Mouse (Mus musculus) cortical plate, adult 2 months (tissue): ENCODE results near the gene Grb2. TPM values are rescaled to one million over a fixed set of nuclear protein-coding genes. Genes with fewer than 3 reads are reported as not detected.

Experiments
- H3K27ac ChIP-seq: fragments of 200-500 bp; 2 replicates; pipeline ENCODE4 v1.5.1; 2012; ENCODE audit warnings: low read length, control low read depth, inconsistent platforms; ENCODE audit not compliant: insufficient read depth
- H3K4me1 ChIP-seq: fragments of 200-500 bp; 2 replicates; pipeline ENCODE4 v1.6.1; 2011; ENCODE audit warnings: low read length; ENCODE audit not compliant: control insufficient read depth, insufficient read depth
- H3K4me3 ChIP-seq: fragments of 200-500 bp; 2 replicates; pipeline ENCODE4 v1.5.1; 2011; ENCODE audit warnings: mild to moderate bottlenecking, low read length, control low read depth; ENCODE audit not compliant: insufficient read depth
- CTCF ChIP-seq: fragments of 200-500 bp; IDR thresholded peaks from 2 replicates; pipeline ENCODE4 v1.5.1; 2011; ENCODE audit warnings: mild to moderate bottlenecking, control low read depth, low read length; ENCODE audit not compliant: insufficient read depth; ENCODE audit errors: extremely low read depth
- POLR2A ChIP-seq: fragments of 200-500 bp; IDR thresholded peaks from 2 replicates; pipeline ENCODE4 v1.6.1; 2011; ENCODE audit warnings: mild to moderate bottlenecking, low read length, control low read depth; ENCODE audit not compliant: insufficient read depth; ENCODE audit errors: extremely low read depth
- polyA plus RNA-seq: library from polyadenylated mRNA; depleted of rRNA; stranded (reverse); fragments of >200 nt; gene quantifications from 2 replicates; pipeline ENCODE4 v1.2.3, GENCODE M21; 2012; rRNA removed

The Grb2 gene
- polyA plus RNA-seq, 1 experiment, result 106 TPM

DNA sequence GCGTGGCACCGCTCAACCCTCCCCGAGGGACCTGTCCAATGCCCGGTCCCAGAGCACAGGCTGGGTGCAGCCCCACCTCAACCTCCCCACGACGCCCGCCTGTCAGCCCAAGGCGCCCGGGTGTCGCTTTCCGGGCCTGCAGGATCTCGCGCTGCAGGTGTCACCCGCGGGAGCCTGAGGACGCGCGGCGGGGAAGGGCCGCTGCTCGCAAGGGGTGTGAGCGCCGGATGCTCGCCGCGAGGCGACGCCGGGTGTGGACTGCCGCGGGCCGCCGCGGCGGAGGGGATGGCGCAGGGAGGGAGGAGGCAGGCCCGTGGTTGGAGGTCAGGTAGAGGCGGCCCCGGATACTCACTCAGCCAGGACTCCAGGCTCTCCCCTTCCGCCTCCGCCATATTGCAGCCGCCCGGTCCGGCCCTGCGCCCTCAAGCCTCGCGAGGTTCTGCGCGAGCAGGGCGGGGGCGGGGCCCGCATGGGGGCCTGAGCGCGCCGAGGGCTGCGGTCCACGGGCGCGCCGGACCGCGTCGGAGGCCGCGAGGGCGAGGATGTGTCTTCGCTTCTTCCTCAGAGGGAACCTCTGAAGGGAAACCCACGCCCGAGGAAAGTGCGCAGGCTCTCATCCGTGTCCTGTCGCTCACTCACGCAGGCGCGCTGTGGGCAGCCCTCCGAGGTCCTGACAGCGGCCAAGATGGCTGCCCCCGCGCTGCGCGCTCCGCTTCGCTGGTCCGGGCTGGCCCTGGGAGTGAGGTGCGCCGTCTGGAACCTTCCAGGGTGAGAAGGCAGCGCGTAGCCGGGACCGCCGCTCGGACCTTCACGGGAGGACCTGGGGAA, 104.7 kb downstream of the Grb2 start, which contains the start of the genes Mrps7 and Gga3:
TSS of gene Mrps7 (plus strand) at position 450 of the 828 bp plus-strand sequence.
TSS of gene Gga3 (minus strand) at position 576 of the 828 bp plus-strand sequence.
- TF ChIP-seq POLR2A, result peak; percentile 54; the same call in 1 of the 2 replicates
- no peak for TF ChIP-seq CTCF
- Histone ChIP-seq H3K4me3 (peak within 1 kb of the TSS; percentile 83), H3K27ac (peak within 1 kb of the TSS; percentile 100), H3K4me1 (peaks cover 11% of the 10 kb centered on the region)

DNA sequence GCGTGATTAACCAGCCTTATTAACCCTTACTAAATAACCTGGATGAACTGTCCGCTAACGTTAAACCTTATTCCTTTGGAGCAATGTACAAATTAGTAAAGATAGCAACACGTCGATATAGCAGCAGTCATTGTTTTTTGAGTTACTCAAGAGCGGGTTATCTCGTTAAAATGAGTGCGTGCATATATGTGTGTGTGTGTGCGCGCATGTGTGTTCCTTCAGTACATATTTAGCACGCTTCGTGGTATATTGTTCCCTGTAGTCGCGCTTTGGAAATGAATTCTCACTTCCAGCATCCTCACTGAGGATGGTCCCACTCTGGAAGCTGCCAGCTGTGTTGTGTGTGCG, 105.3 kb downstream of the Grb2 start:
- H3K4me3 ChIP-seq, result peak overlapping the region; percentile 83
- H3K4me1 ChIP-seq, result peaks cover 11% of the 10 kb centered on the region
- TF ChIP-seq CTCF (no peak), POLR2A (no peak)

DNA sequence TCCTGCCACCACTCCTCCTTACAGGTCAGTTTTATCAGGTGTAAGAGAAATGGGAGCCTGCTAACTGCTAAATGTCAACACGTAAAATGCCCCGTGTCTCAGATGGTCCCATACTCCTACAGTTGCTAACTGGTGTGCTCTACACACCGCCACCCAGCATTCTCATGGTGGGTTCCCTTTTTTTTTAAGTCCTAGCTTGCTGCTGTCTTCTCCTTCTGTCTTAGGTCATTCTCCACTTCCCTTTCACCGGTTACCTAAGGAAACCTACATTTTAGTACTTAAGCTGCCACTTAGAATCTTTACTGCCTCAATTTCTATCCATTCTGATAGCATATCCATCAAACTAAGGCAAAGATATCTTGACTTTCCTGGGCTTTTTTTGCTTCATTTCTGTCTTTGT, 107.2 kb downstream of the Grb2 start:
- H3K27ac ChIP-seq, result no peak overlapping the region
- peaks cover 11% of the 10 kb centered on the region for H3K4me1 ChIP-seq
- TF ChIP-seq POLR2A (no peak), CTCF (no peak)
- no peak overlapping the region for H3K4me3 ChIP-seq

More for the DNA sequence above, 105.3 kb downstream of the Grb2 start:
- H3K27ac ChIP-seq, result peak overlapping the region; percentile 100; the same call in 1 of the 2 replicates

GRCm38 (mm10) chr11:115600743-115601142, 107.7 kb downstream of the Grb2 start:
- Histone ChIP-seq H3K27ac (no peak overlapping the region), H3K4me3 (no peak overlapping the region), H3K4me1 (peaks cover 11% of the 10 kb centered on the region)
- TF ChIP-seq POLR2A (no peak), CTCF (no peak)

- Histone ChIP-seq H3K27ac (no peak overlapping the region), H3K4me3 (no peak overlapping the region), H3K4me1 (peaks cover 11% of the 10 kb centered on the region)
- TF ChIP-seq POLR2A, result no peak
- no peak for TF ChIP-seq CTCF
These were observed 108.7 kb downstream of the Grb2 start for GRCm38 (mm10) chr11:115599722-115600121.

DNA sequence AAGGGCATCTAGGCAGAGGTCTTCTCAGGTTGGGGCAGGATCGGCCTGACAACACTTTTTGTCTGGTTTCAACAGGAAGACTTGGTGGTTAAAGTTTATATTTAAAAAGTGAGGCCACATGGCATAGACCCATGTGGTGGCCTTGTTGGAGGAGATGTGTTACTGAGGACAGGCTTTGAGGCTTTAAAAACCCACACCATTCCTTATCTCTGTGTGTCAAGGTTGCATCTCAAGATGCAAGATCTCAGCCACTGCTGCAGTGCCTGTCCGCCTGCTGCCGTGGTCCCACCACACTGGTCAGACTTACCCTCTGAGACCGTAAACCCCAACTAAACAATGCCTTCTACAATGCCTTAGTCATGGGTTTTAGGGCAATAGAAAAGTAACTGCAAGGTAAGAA, 110.1 kb downstream of the Grb2 start:
- no peak for TF ChIP-seq CTCF
- no peak for TF ChIP-seq POLR2A
- H3K4me1 ChIP-seq, result peaks cover 11% of the 10 kb centered on the region
- no peak overlapping the region for H3K4me3 ChIP-seq
- no peak overlapping the region for H3K27ac ChIP-seq

- Histone ChIP-seq H3K4me1 (no peaks in the 10 kb centered on the region), H3K4me3 (no peak overlapping the region), H3K27ac (no peak overlapping the region)
- TF ChIP-seq CTCF (no peak), POLR2A (no peak)
These were observed 113.2 kb downstream of the Grb2 start for GRCm38 (mm10) chr11:115595209-115595608.

Other genes starting within 250 kb of the Grb2 start
- gene Slc16a5, start 246.1 kb downstream of the Grb2 start, polyA plus RNA-seq, result not detected in 2 replicates
- gene Armc7, start 232.9 kb downstream of the Grb2 start, polyA plus RNA-seq, result 8.7 and 11.7 TPM in 2 replicates
- gene Nt5c, start 216.7 kb downstream of the Grb2 start, polyA plus RNA-seq, result 85.5 and 85.8 TPM in 2 replicates
- gene Jpt1, start 194.2 kb downstream of the Grb2 start, polyA plus RNA-seq, result 206 and 211 TPM in 2 replicates
- 329 and 331 TPM in 2 replicates for gene Sumo2, start 172.3 kb downstream of the Grb2 start, polyA plus RNA-seq
- 70.6 and 70.8 TPM in 2 replicates for gene Nup85, start 144.2 kb downstream of the Grb2 start, polyA plus RNA-seq
- gene Mrps7, start 104.7 kb downstream of the Grb2 start, polyA plus RNA-seq, result 46.6 and 50.5 TPM in 2 replicates
- 55.4 and 56.5 TPM in 2 replicates for gene Gga3, start 104.5 kb downstream of the Grb2 start, polyA plus RNA-seq
- 37.2 and 39.7 TPM in 2 replicates for gene Mif4gd, start 95.6 kb downstream of the Grb2 start, polyA plus RNA-seq
- 88.3 and 91.8 TPM in 2 replicates for gene Slc25a19, start 80.3 kb downstream of the Grb2 start, polyA plus RNA-seq
- gene Tmem94, start 56.8 kb upstream of the Grb2 start, polyA plus RNA-seq, result 44.8 and 45.7 TPM in 2 replicates
- 22.1 and 24.1 TPM in 2 replicates for gene Caskin2, start 105.0 kb upstream of the Grb2 start, polyA plus RNA-seq
- gene Tsen54, start 106.1 kb upstream of the Grb2 start, polyA plus RNA-seq, result 15.3 and 15.8 TPM in 2 replicates
- gene Llgl2, start 115.5 kb upstream of the Grb2 start, polyA plus RNA-seq, result 3.1 and 3.2 TPM in 2 replicates
- 1.1 TPM in 2 replicates for gene Myo15b, start 149.8 kb upstream of the Grb2 start, polyA plus RNA-seq
- 0.57 and 0.58 TPM in 2 replicates for gene Smim5, start 191.4 kb upstream of the Grb2 start, polyA plus RNA-seq
- not detected in 2 replicates for gene Smim6, start 203.4 kb upstream of the Grb2 start, polyA plus RNA-seq
- gene Sap30bp, start 224.7 kb upstream of the Grb2 start, polyA plus RNA-seq, result 51.2 and 57.0 TPM in 2 replicates
- gene Recql5, start 224.9 kb upstream of the Grb2 start, polyA plus RNA-seq, result 31.7 and 36.4 TPM in 2 replicates